Mouse (Mus musculus) megakaryocyte, adult 5-6 weeks (primary cell): ENCODE measurements around the gene Hat1. TPM values are rescaled to one million over a fixed set of nuclear protein-coding genes. Genes with fewer than 3 reads are reported as not detected.
A peak's percentile ranks its signal among the peaks of the same experiment; 100 is the strongest.

Source experiments
- ATAC-seq: 2 replicates; pipeline ENCODE4 v1.8.0; 2016; ENCODE audit warnings: mild to moderate bottlenecking, inconsistent platforms; ENCODE audit not compliant: poor library complexity, severe bottlenecking
- total RNA-seq, 2 experiments: library from RNA; stranded (forward) in 1 of 2; stranded (reverse) in 1 of 2; fragments of 153-499, 151-499 nt in 1 of 2; fragments of 221-1000, 200-1000 nt in 1 of 2; gene quantifications; 2 replicates each; pipeline versions ENCODE4 v1.2.3 to v1.2.4; 2015 to 2017

Hat1 gene
- total RNA-seq, 2 experiments from 2014 or later = 130 to 152 TPM

- no peak for ATAC-seq
Observed at GRCm38 (mm10) chr2:71374275-71375155, 14.2 kb upstream of the Hat1 start.

DNA sequence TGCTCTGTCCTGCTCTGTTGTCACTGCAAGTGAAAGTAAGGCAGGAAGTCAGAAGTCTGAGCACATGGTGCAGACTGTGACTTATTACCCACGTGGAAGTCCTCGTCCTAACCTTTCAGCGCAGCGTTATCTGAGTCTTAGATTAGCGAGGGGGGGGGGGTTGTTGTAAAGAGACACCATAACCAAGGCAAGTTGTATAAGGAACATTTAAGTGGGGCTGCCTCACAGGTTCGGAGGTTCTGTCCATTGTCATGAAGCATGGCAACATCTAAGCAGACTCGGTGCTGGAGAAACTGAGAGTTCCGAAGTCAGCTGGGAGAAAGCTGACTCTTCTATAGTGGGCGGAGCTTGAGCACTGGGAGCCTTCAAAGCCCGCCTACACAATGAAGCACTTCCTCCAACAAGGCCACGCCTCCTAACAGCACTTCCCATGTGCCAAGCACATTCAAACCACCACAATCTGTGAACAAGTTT, 12.3 kb upstream of the Hat1 start:
- ATAC-seq = peak; percentile 64

GRCm38 (mm10) chr2:71377426-71377825, 11.3 kb upstream of the Hat1 start:
- peak; percentile 89 for ATAC-seq

DNA sequence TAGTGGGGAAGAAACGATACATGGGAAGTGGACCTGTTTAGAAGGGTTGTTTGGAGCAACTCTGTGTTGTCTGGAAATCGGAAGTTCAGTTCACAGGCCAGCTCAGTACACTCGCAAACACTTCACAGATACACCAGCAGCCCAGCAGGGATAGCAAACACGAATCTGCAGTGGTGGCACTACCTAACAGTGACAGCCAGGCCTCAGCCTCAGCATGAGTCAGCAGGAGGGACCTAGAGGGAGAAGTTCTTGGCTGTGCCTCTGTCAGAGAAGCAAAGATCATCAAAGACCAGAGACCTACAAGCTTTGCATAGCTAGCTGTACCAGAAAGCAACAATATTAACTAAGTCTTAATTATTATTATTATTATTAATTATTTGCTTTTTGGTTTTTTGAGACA, 6.8 kb upstream of the Hat1 start:
- no peak for ATAC-seq

DNA sequence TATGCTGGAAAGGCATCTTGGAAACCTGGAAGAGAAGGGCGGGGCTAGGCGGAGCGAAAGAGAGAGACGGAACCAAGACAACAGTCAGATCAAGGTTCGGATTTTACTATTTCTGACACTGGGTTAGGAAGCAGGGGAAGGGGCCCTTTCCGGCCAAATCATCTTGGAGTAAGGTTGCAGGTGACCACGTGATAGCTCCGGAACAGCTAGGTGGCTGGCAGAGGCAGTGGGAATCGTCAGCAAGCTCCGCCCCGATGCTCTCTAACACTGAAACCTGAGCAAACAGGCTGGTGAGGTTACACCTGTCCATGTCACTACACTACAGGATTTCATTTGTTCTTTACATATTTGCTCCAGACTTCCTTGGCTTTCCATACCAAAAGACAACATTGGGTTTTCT, 4.9 kb upstream of the Hat1 start:
- no peak for ATAC-seq

DNA sequence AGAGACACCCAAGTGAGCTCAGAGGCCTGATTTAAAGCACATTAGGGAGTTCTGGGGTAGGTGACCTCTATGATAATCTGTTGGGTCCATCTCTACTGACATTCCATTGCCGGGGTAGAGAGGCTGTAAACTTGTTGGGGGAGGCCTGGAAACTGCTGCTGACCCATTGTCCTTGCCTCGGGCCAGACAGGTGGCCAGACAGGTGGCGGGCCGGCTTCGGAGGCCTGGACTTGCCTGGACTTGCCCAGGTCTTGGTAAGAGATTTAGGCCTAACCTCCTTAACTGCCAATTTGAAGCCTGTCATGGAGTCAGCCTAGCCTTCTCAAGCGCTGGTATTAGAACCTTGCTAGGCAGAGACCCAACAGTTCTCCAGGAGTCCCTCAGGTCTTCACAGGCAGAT, 992 bp upstream of the Hat1 start:
- no peak for ATAC-seq

DNA sequence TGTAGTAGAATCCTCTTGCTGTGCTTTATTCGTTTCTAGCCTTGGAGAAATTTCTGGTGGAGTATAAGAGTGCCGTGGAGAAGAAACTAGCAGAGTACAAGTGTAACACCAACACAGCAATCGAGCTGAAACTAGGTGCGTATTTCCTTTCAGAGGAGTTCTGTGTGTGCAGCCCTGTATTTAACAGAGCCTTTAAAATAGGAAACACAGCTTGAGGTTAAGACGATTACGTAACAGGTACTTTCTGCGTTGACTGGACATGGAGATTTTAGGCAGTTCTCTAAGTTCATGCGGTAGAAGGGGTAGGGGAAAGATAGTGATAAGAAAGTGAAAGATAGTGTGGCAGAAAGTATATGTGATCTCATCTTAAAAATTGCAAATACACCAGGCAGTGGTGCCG, 1.1 kb downstream of the Hat1 start:
- peak; percentile 52 for ATAC-seq

DNA sequence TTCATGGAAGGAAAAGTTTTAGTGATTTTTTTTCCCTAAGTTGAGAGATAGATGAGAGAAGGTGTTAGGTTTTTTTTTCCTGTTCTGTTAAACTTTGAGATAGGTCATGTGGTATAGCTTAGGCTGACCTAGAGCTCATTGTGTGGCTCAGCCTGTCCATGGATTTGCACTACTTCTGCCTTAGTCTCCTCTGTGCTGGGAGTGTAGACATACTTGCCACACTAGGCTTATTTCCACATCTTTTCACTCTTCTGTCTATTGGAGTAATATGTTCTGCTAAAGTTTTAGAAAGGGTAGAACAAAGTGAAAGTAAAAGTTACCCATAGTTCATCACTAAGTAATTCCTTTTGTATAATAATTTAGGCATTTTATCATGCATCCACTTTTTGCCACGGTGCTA, 16.9 kb downstream of the Hat1 start:
- peak; percentile 63 for ATAC-seq

- ATAC-seq = no peak
Observed at GRCm38 (mm10) chr2:71418760-71419280, 30.1 kb downstream of the Hat1 start.

GRCm38 (mm10) chr2:71419408-71419807, 30.6 kb downstream of the Hat1 start:
- no peak for ATAC-seq

- no peak for ATAC-seq
Observed at GRCm38 (mm10) chr2:71420895-71421425, 32.2 kb downstream of the Hat1 start.

- ATAC-seq = no peak
Observed at GRCm38 (mm10) chr2:71424545-71424944, 35.8 kb downstream of the Hat1 start.

DNA sequence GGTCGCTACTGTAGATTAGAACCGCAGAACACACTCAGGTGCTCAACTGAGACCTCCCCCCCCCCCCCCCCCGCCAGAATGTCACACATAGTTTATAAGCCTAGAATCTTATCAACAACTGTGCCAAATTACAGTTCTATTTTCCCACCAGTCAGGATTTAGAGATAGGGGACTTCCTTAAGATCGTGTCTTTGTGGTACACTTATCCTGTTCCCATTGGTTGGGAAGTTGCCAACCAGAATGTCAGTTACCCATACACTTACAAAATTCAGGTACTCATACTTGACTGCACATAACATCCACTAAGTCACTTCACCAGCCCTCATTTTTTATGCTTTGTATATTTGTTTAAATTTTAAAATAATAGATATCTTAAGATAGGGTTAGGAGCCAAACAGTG, 46.7 kb downstream of the Hat1 start:
- no peak for ATAC-seq

- ATAC-seq = no peak
Observed at GRCm38 (mm10) chr2:71443376-71443775, 54.6 kb downstream of the Hat1 start.

- no peak for ATAC-seq
Observed at GRCm38 (mm10) chr2:71445536-71446196, 56.9 kb downstream of the Hat1 start.

DNA sequence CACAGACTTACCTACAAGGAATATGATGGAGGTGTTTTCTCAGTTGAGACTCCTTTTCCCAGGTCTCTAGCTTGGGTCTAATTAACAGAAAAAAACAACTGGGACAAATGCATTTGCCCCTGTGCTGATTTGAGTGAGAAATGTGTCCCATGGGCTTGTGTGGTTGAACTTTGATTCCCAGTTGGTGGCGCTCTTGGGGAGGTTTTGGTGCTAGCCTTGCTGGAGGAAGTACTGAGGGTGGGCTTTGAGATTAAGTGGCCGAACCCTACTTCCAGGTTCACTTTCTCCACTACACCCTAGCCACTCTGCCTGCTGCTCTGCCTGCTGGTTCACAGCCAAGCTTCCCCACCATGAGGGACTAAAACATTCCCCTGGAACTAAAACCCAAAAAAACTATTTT, 60.8 kb downstream of the Hat1 start:
- ATAC-seq = no peak

GRCm38 (mm10) chr2:71451761-71452160, 63.0 kb downstream of the Hat1 start:
- ATAC-seq = no peak

DNA sequence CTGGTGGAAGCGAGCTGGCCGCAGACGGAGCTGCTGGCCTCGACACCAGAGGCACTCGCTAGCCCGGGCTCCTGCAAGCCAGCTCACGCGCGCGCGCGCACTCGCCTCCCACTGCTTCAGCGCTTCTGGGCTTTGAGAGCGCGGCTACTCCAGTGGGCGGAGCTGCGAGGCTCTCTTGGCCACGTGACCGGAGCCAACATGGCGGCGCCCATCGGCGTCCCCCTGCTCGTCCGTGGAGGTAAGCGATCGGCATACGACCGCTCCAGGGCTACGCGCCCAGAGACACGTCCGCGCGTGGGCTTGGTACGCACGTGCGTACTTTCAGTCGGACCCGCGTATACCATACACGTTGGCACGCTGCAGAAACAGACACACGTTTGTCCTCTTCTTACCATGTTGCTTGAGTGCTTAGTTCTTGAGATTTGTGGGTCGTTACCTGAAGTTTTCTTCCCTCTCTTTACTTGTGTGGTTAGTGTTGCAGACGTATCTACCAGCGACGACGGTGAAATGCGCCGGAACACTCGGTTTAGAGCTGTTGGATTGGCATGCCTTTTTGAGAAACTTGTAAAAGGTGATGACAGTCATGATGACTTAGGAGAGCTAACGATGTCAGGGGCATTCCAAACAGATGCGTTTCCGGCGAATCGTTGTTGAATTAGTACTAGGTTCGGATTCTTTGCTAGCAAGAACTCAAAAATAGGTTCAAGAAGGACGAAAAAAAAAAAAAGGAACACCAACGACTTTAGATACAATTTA, 64.6 kb downstream of the Hat1 start, which contains the start of gene Metap1d:
Metap1d (plus strand) TSS at position 116 of the 756 bp plus-strand sequence.
- peak; percentile 99 for ATAC-seq

- ATAC-seq = no peak
Observed at GRCm38 (mm10) chr2:71453917-71454260, 65.1 kb downstream of the Hat1 start.

GRCm38 (mm10) chr2:71458624-71459023, 69.9 kb downstream of the Hat1 start:
- no peak for ATAC-seq

DNA sequence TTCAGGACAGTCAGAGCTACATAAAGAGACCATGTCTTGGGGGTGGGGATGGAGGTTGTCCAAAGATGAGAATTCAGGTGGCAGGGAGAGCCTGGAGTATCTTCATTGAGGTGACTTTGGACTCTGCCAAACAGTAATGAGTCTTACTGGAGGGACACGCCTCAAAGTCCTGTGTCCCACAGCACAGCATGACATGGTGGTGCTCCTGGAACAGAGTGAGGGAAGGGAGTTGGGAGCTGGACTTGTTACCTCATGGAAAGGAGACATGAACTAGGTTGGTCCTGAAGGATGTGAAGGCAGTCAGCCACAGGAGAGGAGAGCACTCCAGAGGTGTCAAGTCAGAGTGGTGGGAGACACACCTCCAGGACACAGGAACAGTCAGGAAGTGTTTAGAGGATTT, 70.9 kb downstream of the Hat1 start:
- no peak for ATAC-seq
